Mouse (Mus musculus) embryonic facial prominence, embryonic 13.5 days (tissue): ENCODE data around the gene Twf1. TPM values are rescaled to one million over a fixed set of nuclear protein-coding genes. Genes with fewer than 3 reads are reported as not detected.

Source experiments
- ATAC-seq: fragments of 200-750 bp; cut with Nextera tagmentation; 2 replicates; pipeline ENCODE4 v1.8.0; 2017; ENCODE audit warnings: low read depth; ENCODE audit not compliant: insufficient number of reproducible peaks, insufficient read depth, low FRiP score, low TSS enrichment
- H3K27ac ChIP-seq: fragments of 300-500 bp; sonication (generic); 2 replicates; pipeline ENCODE4 v1.5.1; 2015; ENCODE audit warnings: moderate library complexity, mild to moderate bottlenecking, inconsistent platforms
- H3K27me3 ChIP-seq: fragments of 300-500 bp; sonication (generic); 2 replicates; pipeline ENCODE4 v1.6.1; 2015; ENCODE audit warnings: mild to moderate bottlenecking, inconsistent platforms
- H3K36me3 ChIP-seq: fragments of 300-500 bp; sonication (generic); 2 replicates; pipeline ENCODE4 v1.6.1; 2015; ENCODE audit warnings: mild to moderate bottlenecking, inconsistent platforms
- H3K4me1 ChIP-seq: fragments of 300-500 bp; sonication (generic); 2 replicates; pipeline ENCODE4 v1.6.1; 2015; ENCODE audit warnings: inconsistent platforms
- H3K4me2 ChIP-seq: fragments of 300-500 bp; sonication (generic); 2 replicates; pipeline ENCODE4 v1.6.1; 2015; ENCODE audit warnings: moderate library complexity, mild to moderate bottlenecking, inconsistent platforms
- H3K4me3 ChIP-seq: fragments of 300-500 bp; sonication (generic); 2 replicates; pipeline ENCODE4 v1.5.1; 2015; ENCODE audit warnings: mild to moderate bottlenecking, inconsistent platforms
- H3K9ac ChIP-seq: fragments of 300-500 bp; sonication (generic); 2 replicates; pipeline ENCODE4 v1.6.1; 2015; ENCODE audit warnings: mild to moderate bottlenecking, inconsistent platforms
- H3K9me3 ChIP-seq: fragments of 300-500 bp; sonication (generic); 2 replicates; pipeline ENCODE4 v1.6.1; 2016; ENCODE audit warnings: inconsistent platforms
- WGBS: fragments of 180-500 bp; shearing (Covaris S2); methylation state at CpG from one replicate; pipeline ENCODE4 v1.1.7; 2015; ENCODE audit warnings: mixed read lengths; 5-methylcytosine and 5-hydroxymethylcytosine counted together
- polyA plus RNA-seq: library from polyadenylated mRNA; unstranded; fragments of >200 nt; fragmentation: Nextera tagmentation; extraction: Ambion mirVana; gene quantifications from 2 replicates; pipeline ENCODE4 v1.2.1, GENCODE M21; 2015

The Twf1 gene
- polyA plus RNA-seq, 1 experiment from 2014 or later, result 72.8 TPM

DNA sequence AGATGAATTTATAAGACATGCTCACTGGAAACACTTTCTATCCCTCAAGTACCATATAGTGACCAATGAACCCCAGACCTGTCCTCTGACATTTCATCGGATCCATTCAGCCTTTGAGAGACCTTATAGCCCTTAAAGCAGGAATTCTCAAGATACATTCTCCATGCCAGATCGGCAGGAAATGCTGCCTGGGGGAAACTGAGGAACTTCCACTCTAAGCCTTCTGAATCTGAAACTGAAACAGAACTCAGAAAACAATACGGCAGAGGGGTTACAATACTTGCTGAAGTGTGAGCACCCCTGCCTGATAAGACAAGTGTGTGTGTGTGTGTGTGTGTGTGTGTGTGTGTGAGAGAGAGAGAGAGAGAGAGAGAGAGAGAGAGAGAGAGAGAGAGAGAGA, 50.4 kb downstream of the Twf1 start:
- Histone ChIP-seq H3K27ac (no peak overlapping the region), H3K4me1 (peaks cover 5% of the 10 kb centered on the region), H3K9ac (no peak overlapping the region), H3K4me2 (no peak overlapping the region), H3K36me3 (peaks cover 4% of the 10 kb centered on the region; the same call in 1 of the 2 replicates), H3K4me3 (no peak overlapping the region), H3K27me3 (no peaks in the 10 kb centered on the region), H3K9me3 (no peaks in the 10 kb centered on the region)
- no peak for ATAC-seq
- 85% methylated on average over 3 of the region's 3 CpGs for WGBS

DNA sequence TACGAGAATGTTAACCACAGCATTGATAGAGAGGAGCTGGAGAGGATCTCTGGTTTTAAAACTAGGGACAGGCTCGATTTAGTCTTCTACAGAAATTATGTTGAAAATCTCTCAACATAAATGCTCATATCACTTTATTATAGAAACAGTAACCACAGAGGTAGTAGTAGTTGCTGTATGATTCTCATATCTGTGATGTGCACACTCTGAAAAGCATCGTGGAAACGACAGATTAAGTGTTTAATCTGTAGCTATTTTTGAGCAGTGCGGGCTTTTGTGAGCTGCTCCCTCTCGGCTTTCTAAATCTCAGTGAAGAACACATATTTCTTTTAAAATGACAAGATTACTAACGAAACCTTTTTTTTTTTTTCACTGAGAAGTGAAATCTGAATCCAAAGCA, 54.2 kb downstream of the Twf1 start:
- Histone ChIP-seq H3K27ac (no peak overlapping the region), H3K36me3 (peaks cover 24% of the 10 kb centered on the region)

GRCm38 (mm10) chr15:94532956-94533355, 56.7 kb downstream of the Twf1 start:
- no peak for ATAC-seq

More for the DNA sequence above, 54.2 kb downstream of the Twf1 start:
- no peak for ATAC-seq
- no peaks in the 10 kb centered on the region for H3K27me3 ChIP-seq
- no peaks in the 10 kb centered on the region for H3K9me3 ChIP-seq
- no peaks in the 10 kb centered on the region for H3K4me1 ChIP-seq
- no peak overlapping the region for H3K9ac ChIP-seq
- no peak overlapping the region for H3K4me3 ChIP-seq
- no peak overlapping the region for H3K4me2 ChIP-seq
- 92% methylated on average over 7 of the region's 7 CpGs for WGBS

GRCm38 (mm10) chr15:94532306-94532705, 57.4 kb downstream of the Twf1 start:
- no peaks in the 10 kb centered on the region for H3K4me1 ChIP-seq
- no peak for ATAC-seq
- no peak overlapping the region for H3K9ac ChIP-seq
- H3K27ac ChIP-seq, result no peak overlapping the region
- no peak overlapping the region for H3K4me2 ChIP-seq
- no peaks in the 10 kb centered on the region for H3K27me3 ChIP-seq
- WGBS, result 92% methylated on average over 5 of the region's 5 CpGs
- H3K36me3 ChIP-seq, result peaks cover 35% of the 10 kb centered on the region
- no peaks in the 10 kb centered on the region for H3K9me3 ChIP-seq
- H3K4me3 ChIP-seq, result no peak overlapping the region

More at GRCm38 (mm10) chr15:94532956-94533355, 56.7 kb downstream of the Twf1 start:
- no peak overlapping the region for H3K4me2 ChIP-seq
- H3K4me3 ChIP-seq, result no peak overlapping the region
- no peaks in the 10 kb centered on the region for H3K4me1 ChIP-seq
- no peaks in the 10 kb centered on the region for H3K9me3 ChIP-seq
- no peak overlapping the region for H3K9ac ChIP-seq
- H3K36me3 ChIP-seq, result peaks cover 30% of the 10 kb centered on the region
- WGBS, result 83% methylated on average over 6 of the region's 6 CpGs
- no peaks in the 10 kb centered on the region for H3K27me3 ChIP-seq
- H3K27ac ChIP-seq, result no peak overlapping the region

DNA sequence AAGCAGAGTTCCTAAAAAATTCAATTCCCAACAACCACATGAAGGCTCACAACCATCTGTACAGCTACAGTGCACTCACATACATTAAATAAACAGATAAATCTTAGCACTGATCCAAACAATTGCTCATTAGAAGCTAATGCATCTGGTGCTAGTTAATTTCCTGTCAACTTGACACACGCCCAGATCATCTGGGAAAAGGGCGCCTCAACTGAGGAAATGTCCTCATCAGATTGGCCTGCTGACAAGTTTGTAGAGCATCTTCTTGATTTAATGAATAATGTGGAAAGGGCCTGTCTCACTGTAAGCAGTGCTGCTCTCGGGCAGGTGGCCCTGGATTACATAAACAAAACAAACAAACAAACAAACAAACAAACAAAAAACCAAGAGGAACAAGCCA, 59.2 kb downstream of the Twf1 start:
- H3K4me3 ChIP-seq, result no peak overlapping the region
- no peak overlapping the region for H3K9ac ChIP-seq
- H3K27ac ChIP-seq, result no peak overlapping the region
- no peaks in the 10 kb centered on the region for H3K9me3 ChIP-seq
- H3K4me2 ChIP-seq, result no peak overlapping the region
- peaks cover 40% of the 10 kb centered on the region for H3K36me3 ChIP-seq
- WGBS, result 80% methylated on average over 3 of the region's 3 CpGs
- H3K27me3 ChIP-seq, result no peaks in the 10 kb centered on the region
- H3K4me1 ChIP-seq, result no peaks in the 10 kb centered on the region
- ATAC-seq, result no peak

Other genes starting within 250 kb of the Twf1 start
- 10.9 and 13.8 TPM in 2 replicates for gene Adamts20, start 124.5 kb downstream of the Twf1 start, polyA plus RNA-seq
- 10.3 and 10.6 TPM in 2 replicates for gene Pus7l, start 46.3 kb downstream of the Twf1 start, polyA plus RNA-seq
- gene Irak4, start 46.2 kb downstream of the Twf1 start, polyA plus RNA-seq, result 5.0 and 6.1 TPM in 2 replicates
- 4.9 and 5.0 TPM in 2 replicates for gene Tmem117, start 39.3 kb upstream of the Twf1 start, polyA plus RNA-seq